Mouse (Mus musculus) myocyte (in vitro differentiated cells): ENCODE results near the gene Akap12. TPM values are rescaled to one million over a fixed set of nuclear protein-coding genes. Genes with fewer than 3 reads are reported as not detected.
A peak's percentile ranks its signal among the peaks of the same experiment; 100 is the strongest.

Experiments
- H3K27me3 ChIP-seq: one replicate; pipeline ENCODE4 v1.6.1; 2011; ENCODE audit not compliant: control insufficient read depth, insufficient read depth, insufficient read length
- H3K36me3 ChIP-seq: one replicate; pipeline ENCODE4 v1.6.1; 2011; ENCODE audit not compliant: control insufficient read depth, insufficient read depth
- H3K4me2 ChIP-seq: one replicate; pipeline ENCODE4 v1.6.1; 2011; ENCODE audit warnings: low read depth, control low read depth
- H3K4me3 ChIP-seq: one replicate; pipeline ENCODE4 v1.5.1; 2011; ENCODE audit warnings: mild to moderate bottlenecking, control low read depth, moderate library complexity
- H3K79me2 ChIP-seq: one replicate; pipeline ENCODE4 v1.6.1; 2011; ENCODE audit not compliant: control insufficient read depth, insufficient read depth
- H3ac ChIP-seq: one replicate; pipeline ENCODE4 v1.6.1; 2011; ENCODE audit not compliant: control insufficient read depth, insufficient read length
- CEBPB ChIP-seq: IDR thresholded peaks from 2 replicates; pipeline ENCODE4 v1.6.1; 2011; ENCODE audit warnings: mild to moderate bottlenecking, moderate library complexity; ENCODE audit not compliant: poor library complexity, insufficient read depth, severe bottlenecking
- E2F4 ChIP-seq: IDR thresholded peaks from one replicate; pipeline ENCODE4 v1.6.1; 2011; ENCODE audit warnings: mild to moderate bottlenecking, control low read depth, moderate library complexity; ENCODE audit not compliant: insufficient read depth
- MAX ChIP-seq: IDR thresholded peaks from one replicate; pipeline ENCODE4 v1.6.1; 2011; ENCODE audit warnings: low read depth, mild to moderate bottlenecking, control low read depth
- MYOD1 ChIP-seq, 3 experiments: IDR thresholded peaks; one replicate each; pipeline ENCODE4 v1.6.1; 2011; ENCODE audit warnings: control low read depth in 2 of 3, low read depth in 2 of 3, mild to moderate bottlenecking in 2 of 3, moderate library complexity in 1 of 3; ENCODE audit not compliant: insufficient read length in 2 of 3, control insufficient read depth in 1 of 3
- MYOG ChIP-seq, 3 experiments: IDR thresholded peaks; one replicate each; pipeline ENCODE4 v1.6.1; 2011; ENCODE audit warnings: control low read depth in 2 of 3, low read depth in 2 of 3, mild to moderate bottlenecking in 2 of 3; ENCODE audit not compliant: insufficient read length in 2 of 3, control insufficient read depth in 1 of 3, insufficient read depth in 1 of 3
- POLR2A ChIP-seq: IDR thresholded peaks from one replicate; pipeline ENCODE4 v1.6.1; 2011; ENCODE audit warnings: low read depth, mild to moderate bottlenecking, control low read depth, moderate library complexity; ENCODE audit not compliant: insufficient read length
- POLR2AphosphoS2 ChIP-seq: IDR thresholded peaks from one replicate; pipeline ENCODE4 v1.6.1; 2011; ENCODE audit warnings: low read depth, control low read depth; ENCODE audit not compliant: insufficient read length
- REST ChIP-seq: IDR thresholded peaks from one replicate; pipeline ENCODE4 v1.6.1; 2011; ENCODE audit warnings: mild to moderate bottlenecking, control low read depth, moderate library complexity; ENCODE audit not compliant: insufficient read depth, insufficient read length
- SRF ChIP-seq: IDR thresholded peaks from one replicate; pipeline ENCODE4 v1.6.1; 2011; ENCODE audit warnings: low read depth; ENCODE audit not compliant: control insufficient read depth, insufficient read length
- TCF12 ChIP-seq: IDR thresholded peaks from one replicate; pipeline ENCODE4 v1.6.1; 2011; ENCODE audit warnings: mild to moderate bottlenecking, control low read depth; ENCODE audit not compliant: poor library complexity, insufficient read depth, severe bottlenecking
- TCF3 ChIP-seq: IDR thresholded peaks from one replicate; pipeline ENCODE4 v1.6.1; 2011; ENCODE audit warnings: low read depth, control low read depth; ENCODE audit not compliant: insufficient read length
- USF1 ChIP-seq: IDR thresholded peaks from one replicate; pipeline ENCODE4 v1.6.1; 2011; ENCODE audit warnings: low read depth, mild to moderate bottlenecking, control low read depth, moderate library complexity
- polyA plus RNA-seq: library from polyadenylated mRNA; unstranded; fragments of >200 nt; fragmentation: generic; extraction: Trizol; gene quantifications from one replicate; pipeline ENCODE4 v1.2.1, GENCODE M21; 2012; ENCODE audit warnings: missing spikeins

The Akap12 gene
- polyA plus RNA-seq, 1 experiment = 0.55 TPM

DNA sequence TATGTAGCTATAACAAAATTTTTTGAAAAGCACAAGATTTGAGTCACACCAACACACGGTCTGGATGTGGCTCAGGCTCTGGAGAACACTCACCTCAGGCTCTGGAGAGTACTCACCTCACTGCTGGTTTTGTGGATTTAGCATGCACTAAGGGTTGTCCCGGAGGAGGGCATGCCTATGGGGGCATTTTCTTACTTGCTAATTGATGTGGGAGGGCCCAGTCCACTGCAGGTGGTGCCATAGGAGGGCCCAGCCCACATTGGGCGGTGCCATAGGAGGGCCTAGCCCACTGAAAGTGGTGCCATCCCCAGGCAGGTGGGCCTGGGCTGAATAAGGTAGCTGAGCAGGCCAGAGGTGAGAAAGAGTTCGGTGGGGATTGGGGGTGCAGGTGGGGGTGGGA lies 12.6 kb upstream of the Akap12 start:
- no peaks in the 10 kb centered on the region for H3K36me3 ChIP-seq
- H3ac ChIP-seq = no peak overlapping the region
- no peak overlapping the region for H3K4me2 ChIP-seq
- TF ChIP-seq MYOD1 (IDR thresholded peaks at IDR 0.05; ENCODE audit: control insufficient read depth in 1 of 3, insufficient read length in 2 of 3, low read depth in 2 of 3) = no peak
- TF ChIP-seq MYOG (IDR thresholded peaks at IDR 0.05; ENCODE audit: control insufficient read depth in 1 of 3, insufficient read depth in 1 of 3, insufficient read length in 2 of 3, low read depth in 2 of 3) = no peak
- TF ChIP-seq CEBPB = no peak
- TF ChIP-seq SRF = no peak
- TF ChIP-seq TCF3 = no peak
- no peak for TF ChIP-seq TCF12
- no peak for TF ChIP-seq MAX
- no peak for TF ChIP-seq POLR2A
- TF ChIP-seq USF1 = no peak
- no peak for TF ChIP-seq POLR2AphosphoS2
- no peak for TF ChIP-seq REST
- no peak for TF ChIP-seq E2F4
- no peaks in the 10 kb centered on the region for H3K79me2 ChIP-seq
- H3K27me3 ChIP-seq = no peaks in the 10 kb centered on the region
- H3K4me3 ChIP-seq = no peak overlapping the region

DNA sequence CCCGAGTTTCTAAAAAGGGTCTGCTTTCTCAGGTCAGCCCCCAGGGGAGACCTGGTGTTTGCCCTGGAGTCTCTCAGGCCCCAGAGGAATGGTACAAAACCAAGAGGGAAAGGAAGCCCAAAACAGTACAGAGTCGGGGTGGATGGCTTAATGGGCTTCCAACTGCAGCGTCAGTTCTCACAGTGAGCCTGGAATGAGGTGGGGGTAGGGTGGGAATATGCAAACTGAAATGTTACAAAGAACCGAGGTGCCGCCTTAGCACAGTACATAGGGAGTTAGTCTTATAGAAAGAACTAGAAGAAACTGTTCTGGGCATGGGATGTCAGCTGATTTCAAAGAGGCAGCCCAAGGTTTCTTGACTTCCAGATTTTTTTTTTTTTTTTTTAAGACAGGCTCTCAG lies 11.7 kb upstream of the Akap12 start:
- H3K4me3 ChIP-seq = no peak overlapping the region
- H3ac ChIP-seq = no peak overlapping the region
- TF ChIP-seq POLR2AphosphoS2 (no peak), TCF3 (no peak), MAX (no peak), MYOG (IDR thresholded peaks at IDR 0.05; ENCODE audit: control insufficient read depth in 1 of 3, insufficient read depth in 1 of 3, insufficient read length in 2 of 3, low read depth in 2 of 3) (no peak), POLR2A (no peak), E2F4 (no peak), MYOD1 (IDR thresholded peaks at IDR 0.05; ENCODE audit: control insufficient read depth in 1 of 3, insufficient read length in 2 of 3, low read depth in 2 of 3) (no peak), REST (no peak), CEBPB (no peak), SRF (no peak), TCF12 (no peak), USF1 (no peak)

DNA sequence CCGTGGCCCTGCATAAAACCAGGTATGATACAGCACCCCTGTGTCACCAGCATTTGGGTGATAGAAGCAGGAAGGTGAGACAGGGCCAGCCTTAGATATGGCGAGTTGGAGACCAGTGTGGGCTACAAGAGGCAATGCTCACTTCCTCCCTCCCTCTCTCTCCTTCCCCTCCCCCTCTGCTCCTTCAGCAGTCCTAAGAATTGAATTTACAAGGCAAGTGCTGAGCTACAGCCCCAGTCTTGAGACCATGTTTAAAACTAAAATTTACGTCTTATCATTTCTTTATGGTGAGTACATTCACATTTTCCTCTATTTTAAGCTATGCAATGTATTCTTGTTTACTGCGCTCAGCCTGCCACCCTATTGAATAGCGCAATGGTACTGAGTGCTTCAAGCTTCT lies 5.3 kb upstream of the Akap12 start:
- Histone ChIP-seq H3K4me3 (no peak overlapping the region), H3K79me2 (no peaks in the 10 kb centered on the region), H3K4me2 (no peak overlapping the region), H3K36me3 (no peaks in the 10 kb centered on the region), H3ac (no peak overlapping the region), H3K27me3 (no peaks in the 10 kb centered on the region)
- TF ChIP-seq POLR2AphosphoS2 (no peak), SRF (no peak), USF1 (no peak), MAX (no peak), CEBPB (no peak), E2F4 (no peak), TCF12 (no peak), TCF3 (no peak), MYOD1 (IDR thresholded peaks at IDR 0.05; ENCODE audit: control insufficient read depth in 1 of 3, insufficient read length in 2 of 3, low read depth in 2 of 3) (no peak), POLR2A (no peak), REST (no peak), MYOG (IDR thresholded peaks at IDR 0.05; ENCODE audit: control insufficient read depth in 1 of 3, insufficient read depth in 1 of 3, insufficient read length in 2 of 3, low read depth in 2 of 3) (no peak)

More for the DNA sequence above, 11.7 kb upstream of the Akap12 start:
- no peaks in the 10 kb centered on the region for H3K27me3 ChIP-seq
- no peaks in the 10 kb centered on the region for H3K36me3 ChIP-seq
- no peaks in the 10 kb centered on the region for H3K79me2 ChIP-seq
- H3K4me2 ChIP-seq = no peak overlapping the region

DNA sequence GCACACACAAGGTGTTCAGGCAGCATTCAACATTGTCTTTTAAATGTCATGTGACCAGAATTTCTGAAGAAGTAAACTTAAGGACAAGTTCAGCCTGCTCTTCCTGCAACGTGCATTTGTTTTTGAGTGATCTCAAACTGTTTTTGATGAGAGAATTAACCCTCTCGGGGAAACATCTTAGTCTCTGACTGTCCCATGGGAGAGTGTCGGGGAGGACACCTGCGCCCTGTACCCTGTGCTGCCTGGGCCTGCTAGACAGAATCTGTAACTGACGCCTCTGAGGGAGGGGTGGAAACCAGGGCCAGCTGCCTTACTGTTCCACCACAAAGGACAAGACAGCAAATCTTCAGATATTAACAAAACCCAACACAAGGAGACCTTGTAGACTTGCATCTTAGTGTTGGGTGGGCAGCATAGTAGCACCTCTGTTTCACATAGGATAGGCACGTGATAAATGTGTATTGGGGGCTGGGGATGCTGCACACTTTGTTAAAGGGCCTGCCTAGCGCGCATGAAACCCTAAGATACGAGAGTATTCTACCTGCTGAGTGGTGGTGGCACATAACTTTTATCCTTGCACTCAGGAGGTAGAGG lies 4.7 kb upstream of the Akap12 start:
- no peak overlapping the region for H3ac ChIP-seq
- no peaks in the 10 kb centered on the region for H3K79me2 ChIP-seq
- no peak overlapping the region for H3K4me2 ChIP-seq
- H3K27me3 ChIP-seq = no peaks in the 10 kb centered on the region
- TF ChIP-seq SRF (no peak), REST (no peak), MAX (no peak), POLR2A (no peak), CEBPB (no peak), MYOG (IDR thresholded peaks at IDR 0.05; ENCODE audit: control insufficient read depth in 1 of 3, insufficient read depth in 1 of 3, insufficient read length in 2 of 3, low read depth in 2 of 3) (no peak), POLR2AphosphoS2 (no peak), TCF12 (no peak), USF1 (no peak), TCF3 (no peak), E2F4 (no peak), MYOD1 (IDR thresholded peaks at IDR 0.05; ENCODE audit: control insufficient read depth in 1 of 3, insufficient read length in 2 of 3, low read depth in 2 of 3) (no peak)
- no peak overlapping the region for H3K4me3 ChIP-seq
- no peaks in the 10 kb centered on the region for H3K36me3 ChIP-seq

DNA sequence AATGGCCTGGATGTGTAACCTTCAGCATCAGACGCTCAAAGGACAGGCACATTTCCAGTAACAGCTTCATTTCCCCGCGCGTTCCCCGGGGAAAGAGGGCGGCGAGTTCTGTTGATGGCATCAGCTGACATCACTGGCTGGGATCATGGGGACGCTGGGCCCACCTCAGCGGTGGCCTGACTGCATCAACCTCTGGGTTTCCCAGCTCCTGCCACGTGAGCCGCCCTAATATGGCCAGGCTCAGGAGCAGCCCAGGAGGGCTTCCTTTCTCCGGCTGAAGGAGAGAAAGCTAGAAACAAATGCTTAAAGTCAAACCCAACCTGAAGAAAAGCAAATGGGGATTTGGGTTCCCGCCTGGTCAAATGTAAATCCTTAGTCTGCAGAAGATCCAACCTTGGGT lies 539 bp upstream of the Akap12 start:
- Histone ChIP-seq H3K4me2 (peak overlapping the region; percentile 57), H3ac (no peak overlapping the region), H3K4me3 (peak overlapping the region; percentile 13), H3K36me3 (no peaks in the 10 kb centered on the region), H3K27me3 (no peaks in the 10 kb centered on the region), H3K79me2 (no peaks in the 10 kb centered on the region)
- no peak for TF ChIP-seq USF1
- no peak for TF ChIP-seq E2F4
- no peak for TF ChIP-seq REST
- no peak for TF ChIP-seq SRF
- TF ChIP-seq MAX = no peak
- no peak for TF ChIP-seq POLR2AphosphoS2
- no peak for TF ChIP-seq CEBPB
- TF ChIP-seq MYOD1 (IDR thresholded peaks at IDR 0.05; ENCODE audit: control insufficient read depth in 1 of 3, insufficient read length in 2 of 3, low read depth in 2 of 3) = no peak
- no peak for TF ChIP-seq MYOG (IDR thresholded peaks at IDR 0.05; ENCODE audit: control insufficient read depth in 1 of 3, insufficient read depth in 1 of 3, insufficient read length in 2 of 3, low read depth in 2 of 3)
- no peak for TF ChIP-seq POLR2A
- TF ChIP-seq TCF12 = no peak
- TF ChIP-seq TCF3 = no peak
